Mouse (Mus musculus): ENCODE measurements around the gene Cdc42bpg.
"Not testable (repeated sequence)": the region's sequence is repeated elsewhere in the genome, so short reads cannot be mapped to it uniquely, and the experiment has no call there.

Gene Cdc42bpg

GRCm38 (mm10) chr19:6277661-6278438, 28.4 kb upstream of the Cdc42bpg start:
- DNase-seq: peak; percentile 66 to 76

- DNase-seq: no peak
These were observed 27.7 kb upstream of the Cdc42bpg start for GRCm38 (mm10) chr19:6278439-6279073.

GRCm38 (mm10) chr19:6279481-6280144, 26.6 kb upstream of the Cdc42bpg start:
- DNase-seq: no peak

- no peak for DNase-seq
These were observed 25.7 kb upstream of the Cdc42bpg start for GRCm38 (mm10) chr19:6280554-6280953.

- peak in 1 of 2 experiments; percentile 31 for DNase-seq
These were observed 24.9 kb upstream of the Cdc42bpg start for GRCm38 (mm10) chr19:6281122-6282020.

GRCm38 (mm10) chr19:6283001-6283400, 23.3 kb upstream of the Cdc42bpg start:
- DNase-seq: no peak

- DNase-seq: no peak
These were observed 21.8 kb upstream of the Cdc42bpg start for GRCm38 (mm10) chr19:6284502-6284901.

- DNase-seq: no peak
These were observed 21.0 kb upstream of the Cdc42bpg start for GRCm38 (mm10) chr19:6285226-6285625.

- DNase-seq: no peak
These were observed 20.4 kb upstream of the Cdc42bpg start for GRCm38 (mm10) chr19:6285632-6286433.

GRCm38 (mm10) chr19:6286434-6287401, 19.5 kb upstream of the Cdc42bpg start:
- DNase-seq: peak; percentile 73 to 77

GRCm38 (mm10) chr19:6288236-6288894, 17.9 kb upstream of the Cdc42bpg start:
- DNase-seq: no peak

GRCm38 (mm10) chr19:6289696-6290238, 16.5 kb upstream of the Cdc42bpg start:
- DNase-seq: no peak

GRCm38 (mm10) chr19:6290720-6291116, 15.5 kb upstream of the Cdc42bpg start:
- DNase-seq: not testable (repeated sequence)

GRCm38 (mm10) chr19:6291117-6291781, 15.0 kb upstream of the Cdc42bpg start:
- DNase-seq: peak; percentile 81 to 89

- no peak for DNase-seq
These were observed 14.0 kb upstream of the Cdc42bpg start for GRCm38 (mm10) chr19:6292262-6292661.

- no peak for DNase-seq
These were observed 12.0 kb upstream of the Cdc42bpg start for GRCm38 (mm10) chr19:6294301-6294700.

GRCm38 (mm10) chr19:6296551-6297210, 9.6 kb upstream of the Cdc42bpg start:
- no peak for DNase-seq

- no peak for DNase-seq
These were observed 8.6 kb upstream of the Cdc42bpg start for GRCm38 (mm10) chr19:6297641-6298040.

GRCm38 (mm10) chr19:6299003-6299402, 7.3 kb upstream of the Cdc42bpg start:
- no peak for DNase-seq

Measured in cerebellum, adult 18-20 months (tissue).